Mouse (Mus musculus) bone marrow, adult 2 months (tissue): ENCODE data around the gene Rcc1l.

ENCODE experiments used
- CTCF ChIP-seq: fragments of 200-500 bp; IDR thresholded peaks from 2 replicates; pipeline ENCODE4 v1.5.1; 2011; ENCODE audit warnings: low read length, control low read depth; ENCODE audit not compliant: control insufficient read depth, insufficient read depth
- POLR2A ChIP-seq: fragments of 200-500 bp; IDR thresholded peaks from 2 replicates; pipeline ENCODE4 v1.6.1; 2011; ENCODE audit warnings: low read depth, mild to moderate bottlenecking, control low read depth, low read length, borderline replicate concordance; ENCODE audit not compliant: control insufficient read depth

DNA sequence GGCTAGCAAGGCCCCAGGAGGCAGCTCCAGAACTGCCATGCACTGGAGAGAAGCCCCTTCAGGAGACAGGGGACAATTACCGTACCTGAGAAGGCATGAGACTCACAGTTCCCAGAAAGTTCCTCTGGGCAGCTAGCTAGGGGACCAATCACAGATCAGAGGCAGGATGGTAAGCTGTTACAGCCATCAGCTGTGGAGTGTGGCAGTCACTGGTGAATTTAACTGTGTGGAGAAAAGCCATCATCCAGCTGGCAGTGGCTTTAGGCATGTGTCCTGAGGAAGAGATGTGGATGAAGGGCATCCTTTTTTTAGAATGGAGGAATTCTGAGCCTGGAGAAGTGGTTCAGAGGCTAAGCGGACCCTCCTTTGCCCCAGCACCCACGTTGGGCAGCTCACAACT lies 56.4 kb downstream of the Rcc1l start:
- TF ChIP-seq POLR2A (no peak), CTCF (no peak)
